Mouse (Mus musculus): ENCODE measurements around the gene Abcc5. TPM values are rescaled to one million over a fixed set of nuclear protein-coding genes. Genes with fewer than 3 reads are reported as not detected.

Abcc5 gene
- polyA plus RNA-seq, 1 experiment from 2014 or later, result 59.9 TPM

DNA sequence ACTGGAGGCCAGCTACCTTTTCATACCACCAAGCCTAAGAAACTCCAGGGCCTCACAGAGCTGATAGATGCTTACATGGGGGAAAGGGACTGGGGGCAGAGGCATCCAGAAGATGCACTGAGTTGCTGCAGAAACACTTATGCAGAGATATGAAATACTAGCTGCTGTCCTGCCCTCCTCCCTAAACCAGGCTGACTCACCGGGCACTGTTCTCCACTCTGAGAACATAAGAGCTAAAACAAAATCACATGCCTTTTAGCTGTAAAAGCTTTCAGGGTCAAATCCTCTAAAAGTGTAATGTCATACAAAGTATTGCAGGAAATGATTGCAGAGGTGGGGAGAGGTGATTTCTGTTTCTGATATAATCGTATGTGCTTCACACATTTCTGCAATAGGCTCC is 11.0 kb downstream of the Abcc5 start:
- no peak overlapping the region for H3K27ac ChIP-seq (ENCODE audit: low read length)
- ATAC-seq (ENCODE audit: insufficient read depth, low FRiP score), result no peak
- 69% methylated on average over 2 of the region's 2 CpGs for WGBS

DNA sequence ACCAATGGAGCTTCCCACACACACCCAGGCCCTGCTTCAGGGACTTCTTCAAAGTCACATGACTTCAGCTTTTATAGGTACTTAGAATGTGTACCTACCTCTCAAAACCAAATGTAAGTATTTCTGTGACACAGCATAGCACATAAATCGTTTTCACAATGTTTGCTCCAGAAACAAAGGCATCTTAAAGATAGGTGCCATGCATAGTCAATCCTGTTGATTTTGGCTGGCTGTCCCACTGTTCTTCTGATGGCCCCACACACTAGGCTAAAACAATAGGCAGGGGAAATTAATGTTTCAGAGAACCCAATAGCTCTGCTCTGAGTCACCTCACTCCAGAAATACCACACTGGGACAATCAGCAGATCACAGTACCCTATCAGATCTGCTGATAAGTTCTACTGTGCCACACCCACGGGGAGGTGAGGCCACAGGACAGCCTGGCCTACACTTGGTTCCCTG is 12.3 kb downstream of the Abcc5 start:
- peaks cover 6% of the 10 kb centered on the region; the same call in 1 of the 2 replicates for H3K4me1 ChIP-seq (ENCODE audit: control insufficient read depth, insufficient read depth, low read length)
- H3K9ac ChIP-seq (ENCODE audit: low read length), result no peak overlapping the region
- no peaks in the 10 kb centered on the region for H3K27me3 ChIP-seq (ENCODE audit: control insufficient read depth, insufficient read depth, low read length)
- H3K27ac ChIP-seq (ENCODE audit: low read length), result no peak overlapping the region; the same call in 1 of the 2 replicates
- H3K4me2 ChIP-seq (ENCODE audit: low read depth, low read length), result no peak overlapping the region
- WGBS, result 63% methylated on average over 2 of the region's 2 CpGs
- no peaks in the 10 kb centered on the region for H3K36me3 ChIP-seq (ENCODE audit: control insufficient read depth, insufficient read depth, low read length)
- H3K4me3 ChIP-seq (replicated peaks; ENCODE audit: low read length), result no peak overlapping the region
- no peak for ATAC-seq (ENCODE audit: insufficient read depth, low FRiP score)
- no peaks in the 10 kb centered on the region for H3K9me3 ChIP-seq (replicated peaks; ENCODE audit: control insufficient read depth, low read length)

More for the DNA sequence above, 11.0 kb downstream of the Abcc5 start:
- Histone ChIP-seq H3K4me1 (ENCODE audit: control insufficient read depth, insufficient read depth, low read length) (peaks cover 6% of the 10 kb centered on the region; the same call in 1 of the 2 replicates), H3K4me3 (replicated peaks; ENCODE audit: low read length) (no peak overlapping the region), H3K9ac (ENCODE audit: low read length) (no peak overlapping the region), H3K36me3 (ENCODE audit: control insufficient read depth, insufficient read depth, low read length) (no peaks in the 10 kb centered on the region), H3K4me2 (ENCODE audit: low read depth, low read length) (no peak overlapping the region), H3K9me3 (replicated peaks; ENCODE audit: control insufficient read depth, low read length) (no peaks in the 10 kb centered on the region), H3K27me3 (ENCODE audit: control insufficient read depth, insufficient read depth, low read length) (no peaks in the 10 kb centered on the region)

DNA sequence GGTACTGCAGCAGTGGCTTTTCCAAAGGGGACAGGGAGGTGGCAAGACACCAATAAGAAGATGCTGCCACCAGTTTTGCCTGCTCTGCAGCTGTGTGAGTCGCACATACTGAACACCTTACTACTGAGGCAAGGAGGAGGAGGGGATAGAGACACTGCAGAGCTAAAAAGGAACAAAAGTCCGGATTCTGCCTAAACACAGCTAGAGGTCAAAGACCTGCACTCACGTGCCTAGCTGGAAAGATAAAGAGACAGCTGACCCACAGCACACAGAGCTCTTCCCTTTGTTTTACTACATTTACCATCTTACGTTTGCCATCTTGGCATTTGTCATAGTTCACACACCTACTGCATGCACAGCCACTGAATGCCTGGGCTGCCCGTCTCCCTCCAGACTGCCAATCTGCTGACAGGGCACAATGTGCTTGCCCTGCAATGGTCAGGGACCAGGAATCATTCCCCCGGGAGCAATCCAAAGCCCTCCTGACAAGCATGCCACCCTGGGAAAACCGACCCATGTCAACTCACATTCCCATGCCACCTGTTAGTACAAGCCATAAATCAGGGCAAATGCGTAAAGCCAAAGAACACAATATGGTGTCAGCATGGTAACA is 14.1 kb downstream of the Abcc5 start:
- no peak for ATAC-seq (ENCODE audit: insufficient read depth, low FRiP score)
- H3K9ac ChIP-seq (ENCODE audit: low read length), result no peak overlapping the region
- no peak overlapping the region for H3K4me3 ChIP-seq (replicated peaks; ENCODE audit: low read length)
- H3K36me3 ChIP-seq (ENCODE audit: control insufficient read depth, insufficient read depth, low read length), result no peaks in the 10 kb centered on the region
- WGBS, result 71% methylated on average over 8 of the region's 8 CpGs
- H3K27ac ChIP-seq (ENCODE audit: low read length), result no peak overlapping the region
- H3K4me2 ChIP-seq (ENCODE audit: low read depth, low read length), result no peak overlapping the region
- H3K9me3 ChIP-seq (replicated peaks; ENCODE audit: control insufficient read depth, low read length), result no peaks in the 10 kb centered on the region
- H3K4me1 ChIP-seq (ENCODE audit: control insufficient read depth, insufficient read depth, low read length), result peaks cover 6% of the 10 kb centered on the region; the same call in 1 of the 2 replicates
- H3K27me3 ChIP-seq (ENCODE audit: control insufficient read depth, insufficient read depth, low read length), result no peaks in the 10 kb centered on the region

DNA sequence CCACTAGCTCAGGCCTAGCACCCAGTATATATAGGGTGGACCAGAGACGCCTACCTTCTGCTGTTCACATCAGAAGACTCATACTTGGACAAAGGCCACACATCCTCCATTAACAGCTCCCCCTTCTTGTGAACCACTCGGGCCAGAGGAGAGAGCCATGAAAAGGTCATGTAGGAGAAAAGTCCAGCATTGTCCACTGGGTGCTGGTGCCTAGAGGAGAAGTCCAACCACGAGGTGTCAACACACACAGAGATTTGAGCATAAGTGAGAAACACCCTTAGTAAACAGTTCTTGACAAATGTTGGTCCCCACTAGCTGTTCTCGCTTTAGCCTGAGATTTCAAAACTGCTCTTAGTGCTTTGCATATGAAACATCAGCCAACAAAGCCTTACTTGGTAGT is 20.9 kb downstream of the Abcc5 start:
- no peak for ATAC-seq (ENCODE audit: insufficient read depth, low FRiP score)
- Histone ChIP-seq H3K27me3 (ENCODE audit: control insufficient read depth, insufficient read depth, low read length) (no peaks in the 10 kb centered on the region), H3K4me3 (replicated peaks; ENCODE audit: low read length) (no peak overlapping the region), H3K9ac (ENCODE audit: low read length) (no peak overlapping the region), H3K4me1 (ENCODE audit: control insufficient read depth, insufficient read depth, low read length) (no peaks in the 10 kb centered on the region), H3K9me3 (replicated peaks; ENCODE audit: control insufficient read depth, low read length) (no peaks in the 10 kb centered on the region), H3K4me2 (ENCODE audit: low read depth, low read length) (no peak overlapping the region), H3K27ac (ENCODE audit: low read length) (no peak overlapping the region), H3K36me3 (ENCODE audit: control insufficient read depth, insufficient read depth, low read length) (no peaks in the 10 kb centered on the region)
- WGBS, result 70% methylated on average over 4 of the region's 4 CpGs

DNA sequence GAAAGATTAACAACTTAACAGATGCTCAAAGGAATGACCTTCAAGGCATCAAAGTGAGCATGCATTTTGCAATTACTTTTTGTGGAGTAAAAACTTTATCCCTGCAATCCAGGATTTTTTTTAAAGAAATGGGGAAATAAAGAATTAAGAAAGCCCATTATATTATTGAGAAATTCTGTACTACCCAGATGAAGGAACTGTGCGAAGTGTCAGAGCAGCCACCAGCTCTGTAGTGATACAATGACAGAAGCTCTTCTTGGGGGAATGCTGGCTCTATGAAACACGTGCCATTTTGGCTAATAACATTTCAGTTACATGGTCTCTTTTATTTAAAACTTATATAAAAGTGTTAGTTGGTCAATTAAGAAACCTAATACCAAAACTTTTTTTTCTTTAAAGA is 22.9 kb downstream of the Abcc5 start:
- WGBS, result 83% methylated on average over 2 of the region's 2 CpGs
- no peak overlapping the region for H3K4me3 ChIP-seq (replicated peaks; ENCODE audit: low read length)
- H3K9ac ChIP-seq (ENCODE audit: low read length), result no peak overlapping the region
- no peak for ATAC-seq (ENCODE audit: insufficient read depth, low FRiP score)
- no peak overlapping the region for H3K27ac ChIP-seq (ENCODE audit: low read length)
- H3K4me1 ChIP-seq (ENCODE audit: control insufficient read depth, insufficient read depth, low read length), result no peaks in the 10 kb centered on the region
- H3K36me3 ChIP-seq (ENCODE audit: control insufficient read depth, insufficient read depth, low read length), result no peaks in the 10 kb centered on the region
- no peak overlapping the region for H3K4me2 ChIP-seq (ENCODE audit: low read depth, low read length)
- no peaks in the 10 kb centered on the region for H3K9me3 ChIP-seq (replicated peaks; ENCODE audit: control insufficient read depth, low read length)
- H3K27me3 ChIP-seq (ENCODE audit: control insufficient read depth, insufficient read depth, low read length), result no peaks in the 10 kb centered on the region

DNA sequence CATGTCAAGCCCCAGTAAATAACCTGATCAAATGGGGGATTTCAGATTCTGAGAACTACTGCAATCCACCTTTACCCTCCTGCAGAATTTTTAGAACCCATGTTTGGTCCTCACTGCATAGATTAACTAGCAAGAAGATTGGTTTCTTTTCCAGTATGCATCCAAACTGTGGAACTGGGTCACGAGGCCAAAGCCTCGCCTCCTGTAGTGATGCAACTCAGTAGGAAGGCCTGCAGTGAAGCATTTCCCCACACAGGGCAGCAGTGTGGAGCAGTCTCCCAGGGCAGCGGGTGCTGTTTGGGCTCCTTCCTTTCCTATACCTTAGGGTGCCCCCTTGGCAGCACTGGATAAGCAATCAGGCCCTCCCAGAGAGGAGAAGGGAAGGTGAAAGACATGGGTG is 24.6 kb downstream of the Abcc5 start:
- H3K4me1 ChIP-seq (ENCODE audit: control insufficient read depth, insufficient read depth, low read length), result no peaks in the 10 kb centered on the region
- ATAC-seq (ENCODE audit: insufficient read depth, low FRiP score), result no peak
- H3K9ac ChIP-seq (ENCODE audit: low read length), result no peak overlapping the region
- no peaks in the 10 kb centered on the region for H3K27me3 ChIP-seq (ENCODE audit: control insufficient read depth, insufficient read depth, low read length)
- H3K4me2 ChIP-seq (ENCODE audit: low read depth, low read length), result no peak overlapping the region
- H3K4me3 ChIP-seq (replicated peaks; ENCODE audit: low read length), result no peak overlapping the region
- no peaks in the 10 kb centered on the region for H3K9me3 ChIP-seq (replicated peaks; ENCODE audit: control insufficient read depth, low read length)
- H3K27ac ChIP-seq (ENCODE audit: low read length), result no peak overlapping the region
- 74% methylated on average over 3 of the region's 3 CpGs for WGBS
- no peaks in the 10 kb centered on the region for H3K36me3 ChIP-seq (ENCODE audit: control insufficient read depth, insufficient read depth, low read length)

DNA sequence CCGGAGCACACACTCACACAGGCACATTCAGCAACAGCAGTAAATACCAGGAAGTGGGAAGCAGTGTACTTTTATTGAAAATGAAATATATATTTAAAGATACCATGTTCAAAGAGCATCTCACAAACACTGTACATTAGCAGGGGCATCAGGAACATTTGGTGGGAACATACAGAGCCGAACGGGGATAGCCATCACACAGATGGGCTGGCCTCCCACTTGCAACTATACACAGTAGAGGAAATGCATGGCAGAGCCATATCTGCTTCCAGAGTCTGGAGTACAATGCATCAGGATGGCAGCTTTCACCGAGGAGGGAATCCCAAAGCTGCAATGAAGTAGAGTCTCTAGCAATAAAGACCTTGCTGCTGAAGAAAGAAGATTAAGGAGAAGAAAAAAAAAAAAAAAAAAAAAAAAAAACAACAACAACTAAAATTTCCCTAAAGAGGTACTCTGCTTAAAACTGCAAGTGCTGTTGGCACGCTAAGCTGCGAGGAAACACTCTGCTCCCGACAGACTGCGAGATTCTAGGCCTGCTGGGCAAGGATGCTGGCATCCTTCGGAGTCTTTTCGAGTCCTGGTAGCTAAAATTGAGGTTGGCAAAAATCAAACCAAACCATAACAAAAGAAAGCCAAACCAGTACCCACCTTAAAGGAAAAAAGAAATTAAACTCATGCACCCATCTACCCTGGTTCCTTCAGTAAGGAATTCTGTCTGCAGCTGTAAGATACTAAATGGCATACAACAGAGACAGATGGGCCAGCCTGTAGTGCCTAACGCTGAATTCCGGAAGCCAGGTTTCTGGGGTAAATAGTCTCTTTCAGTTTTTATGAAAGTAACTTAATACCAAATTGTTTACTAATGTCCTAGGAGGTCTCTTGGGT is 25.2 kb downstream of the Abcc5 start:
- Histone ChIP-seq H3K36me3 (ENCODE audit: control insufficient read depth, insufficient read depth, low read length) (no peaks in the 10 kb centered on the region), H3K4me1 (ENCODE audit: control insufficient read depth, insufficient read depth, low read length) (no peaks in the 10 kb centered on the region), H3K4me2 (ENCODE audit: low read depth, low read length) (no peak overlapping the region), H3K27ac (ENCODE audit: low read length) (no peak overlapping the region), H3K4me3 (replicated peaks; ENCODE audit: low read length) (no peak overlapping the region), H3K9ac (ENCODE audit: low read length) (no peak overlapping the region), H3K27me3 (ENCODE audit: control insufficient read depth, insufficient read depth, low read length) (no peaks in the 10 kb centered on the region), H3K9me3 (replicated peaks; ENCODE audit: control insufficient read depth, low read length) (no peaks in the 10 kb centered on the region)
- no peak for ATAC-seq (ENCODE audit: insufficient read depth, low FRiP score)
- WGBS, result 91% methylated on average over 12 of the region's 12 CpGs

DNA sequence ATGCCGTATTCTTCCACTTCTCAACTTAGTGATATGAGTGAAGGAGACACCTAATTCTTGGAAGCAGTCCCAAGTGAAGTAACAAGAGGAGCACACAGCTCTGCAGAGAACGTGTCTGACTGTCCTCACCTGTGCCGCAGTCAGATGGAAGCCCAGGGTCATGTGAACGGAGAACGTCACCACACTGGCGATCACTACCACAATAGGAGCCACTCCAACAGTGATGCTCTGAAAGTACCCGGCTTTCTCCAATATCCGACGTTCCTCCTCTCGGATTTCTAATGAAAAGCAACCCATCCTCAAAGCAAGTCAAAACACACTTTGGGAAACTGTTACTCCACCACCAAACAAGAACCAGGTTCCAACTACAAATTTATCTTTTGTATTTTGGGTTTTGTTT is 29.3 kb downstream of the Abcc5 start:
- no peak overlapping the region for H3K4me2 ChIP-seq (ENCODE audit: low read depth, low read length)
- ATAC-seq (ENCODE audit: insufficient read depth, low FRiP score), result no peak
- no peaks in the 10 kb centered on the region for H3K36me3 ChIP-seq (ENCODE audit: control insufficient read depth, insufficient read depth, low read length)
- no peaks in the 10 kb centered on the region for H3K27me3 ChIP-seq (ENCODE audit: control insufficient read depth, insufficient read depth, low read length)
- H3K4me1 ChIP-seq (ENCODE audit: control insufficient read depth, insufficient read depth, low read length), result no peaks in the 10 kb centered on the region
- WGBS, result 91% methylated on average over 10 of the region's 10 CpGs
- no peak overlapping the region for H3K9ac ChIP-seq (ENCODE audit: low read length)
- no peak overlapping the region for H3K27ac ChIP-seq (ENCODE audit: low read length)
- no peak overlapping the region for H3K4me3 ChIP-seq (replicated peaks; ENCODE audit: low read length)
- H3K9me3 ChIP-seq (replicated peaks; ENCODE audit: control insufficient read depth, low read length), result no peaks in the 10 kb centered on the region

DNA sequence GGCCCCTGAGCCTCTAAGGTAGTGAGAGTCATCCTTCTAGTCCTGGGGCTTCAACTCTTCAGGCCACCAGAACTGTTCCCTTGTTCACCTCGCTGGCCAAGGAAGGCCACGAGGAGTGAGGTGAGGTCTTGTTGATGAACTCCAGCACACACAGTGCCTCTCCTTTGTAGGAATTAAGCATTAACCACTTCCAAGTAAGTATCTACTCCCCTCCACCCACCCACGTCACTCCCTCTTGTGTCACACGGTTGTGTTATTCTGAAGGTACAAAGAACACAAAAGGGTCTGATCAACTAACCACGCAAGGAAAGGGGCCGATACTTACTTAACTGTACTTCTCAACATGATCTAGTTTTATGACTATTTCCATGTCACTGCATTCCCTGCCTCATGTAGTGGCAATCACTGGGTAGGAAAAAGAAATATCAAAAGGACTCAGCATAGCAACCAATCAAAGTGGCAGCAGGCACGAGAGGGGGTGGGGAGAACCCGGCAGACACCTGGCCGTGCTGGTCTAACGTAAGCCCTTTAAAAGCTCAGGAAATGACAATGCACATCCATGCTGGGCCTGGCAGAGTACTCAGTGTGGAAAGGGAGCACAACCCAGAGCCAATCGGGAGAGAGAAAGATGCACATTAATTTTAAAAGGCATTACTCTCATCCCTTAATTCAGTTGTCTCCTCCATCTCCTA is 30.8 kb downstream of the Abcc5 start:
- no peak for ATAC-seq (ENCODE audit: insufficient read depth, low FRiP score)
- Histone ChIP-seq H3K4me2 (ENCODE audit: low read depth, low read length) (no peak overlapping the region), H3K27me3 (ENCODE audit: control insufficient read depth, insufficient read depth, low read length) (no peaks in the 10 kb centered on the region), H3K9ac (ENCODE audit: low read length) (no peak overlapping the region), H3K4me3 (replicated peaks; ENCODE audit: low read length) (no peak overlapping the region), H3K36me3 (ENCODE audit: control insufficient read depth, insufficient read depth, low read length) (no peaks in the 10 kb centered on the region), H3K9me3 (replicated peaks; ENCODE audit: control insufficient read depth, low read length) (no peaks in the 10 kb centered on the region), H3K27ac (ENCODE audit: low read length) (no peak overlapping the region), H3K4me1 (ENCODE audit: control insufficient read depth, insufficient read depth, low read length) (no peaks in the 10 kb centered on the region)
- 83% methylated on average over 11 of the region's 11 CpGs for WGBS

Data from stomach, embryonic 16.5 days (tissue).